Mouse (Mus musculus): ENCODE data around the gene Hist1h4a. TPM values are rescaled to one million over a fixed set of nuclear protein-coding genes. Genes with fewer than 3 reads are reported as not detected.
A peak's percentile ranks its signal among the peaks of the same experiment; 100 is the strongest.

Hist1h4a gene
- polyA plus RNA-seq, 2 experiments = 0.84 to 16.1 TPM

GRCm38 (mm10) chr13:23732156-23732804, 28.8 kb downstream of the Hist1h4a start:
- Histone ChIP-seq H3K27ac (replicated peaks; ENCODE audit: low read depth, low read length) (no peak overlapping the region), H3K36me3 (ENCODE audit: control insufficient read depth, insufficient read depth, low read length) (no peaks in the 10 kb centered on the region), H3K4me2 (replicated peaks; ENCODE audit: low read depth, low read length, severe bottlenecking) (no peak overlapping the region), H3K4me3 (replicated peaks; ENCODE audit: low read length) (no peak overlapping the region), H3K9me3 (ENCODE audit: control insufficient read depth, low read length) (no peaks in the 10 kb centered on the region), H3K4me1 (ENCODE audit: control insufficient read depth, insufficient read depth, low read length) (no peaks in the 10 kb centered on the region), H3K9ac (ENCODE audit: low read depth, low read length, severe bottlenecking) (no peak overlapping the region), H3K27me3 (ENCODE audit: control insufficient read depth, insufficient read depth, low read length) (no peaks in the 10 kb centered on the region)
- DNase-seq (ENCODE audit: low spot score) (peak; percentile 74), ATAC-seq (ENCODE audit: low FRiP score, low read depth) (peak; percentile 50; the same call in 1 of the 2 replicates)
- WGBS = 26% methylated on average over 8 of the region's 8 CpGs
- no peak for TF ChIP-seq POLR2A (IDR thresholded peaks at IDR 0.05; ENCODE audit: borderline replicate concordance, extremely low read depth, insufficient read depth, insufficient read length)

GRCm38 (mm10) chr13:23730479-23730878, 30.6 kb downstream of the Hist1h4a start:
- no peaks in the 10 kb centered on the region for H3K9me3 ChIP-seq (ENCODE audit: control insufficient read depth, low read length)
- H3K4me1 ChIP-seq (ENCODE audit: control insufficient read depth, insufficient read depth, low read length) = no peaks in the 10 kb centered on the region
- no peak overlapping the region for H3K4me3 ChIP-seq (replicated peaks; ENCODE audit: low read length)
- no peak overlapping the region for H3K4me2 ChIP-seq (replicated peaks; ENCODE audit: low read depth, low read length, severe bottlenecking)
- H3K27ac ChIP-seq (replicated peaks; ENCODE audit: low read depth, low read length) = no peak overlapping the region
- no peak for DNase-seq (ENCODE audit: low spot score)
- no peak overlapping the region for H3K9ac ChIP-seq (ENCODE audit: low read depth, low read length, severe bottlenecking)
- no peaks in the 10 kb centered on the region for H3K36me3 ChIP-seq (ENCODE audit: control insufficient read depth, insufficient read depth, low read length)
- WGBS = 42% methylated on average over 8 of the region's 8 CpGs
- no peaks in the 10 kb centered on the region for H3K27me3 ChIP-seq (ENCODE audit: control insufficient read depth, insufficient read depth, low read length)
- TF ChIP-seq POLR2A (IDR thresholded peaks at IDR 0.05; ENCODE audit: borderline replicate concordance, extremely low read depth, insufficient read depth, insufficient read length) = no peak
- no peak for ATAC-seq (ENCODE audit: low FRiP score, low read depth)

GRCm38 (mm10) chr13:23729706-23730105, 31.3 kb downstream of the Hist1h4a start:
- Histone ChIP-seq H3K9ac (ENCODE audit: low read depth, low read length, severe bottlenecking) (no peak overlapping the region), H3K4me3 (replicated peaks; ENCODE audit: low read length) (no peak overlapping the region), H3K4me1 (ENCODE audit: control insufficient read depth, insufficient read depth, low read length) (no peaks in the 10 kb centered on the region), H3K27ac (replicated peaks; ENCODE audit: low read depth, low read length) (no peak overlapping the region), H3K36me3 (ENCODE audit: control insufficient read depth, insufficient read depth, low read length) (no peaks in the 10 kb centered on the region), H3K4me2 (replicated peaks; ENCODE audit: low read depth, low read length, severe bottlenecking) (no peak overlapping the region), H3K9me3 (ENCODE audit: control insufficient read depth, low read length) (no peaks in the 10 kb centered on the region), H3K27me3 (ENCODE audit: control insufficient read depth, insufficient read depth, low read length) (no peaks in the 10 kb centered on the region)
- 90% methylated on average over 5 of the region's 5 CpGs for WGBS
- TF ChIP-seq POLR2A (IDR thresholded peaks at IDR 0.05; ENCODE audit: borderline replicate concordance, extremely low read depth, insufficient read depth, insufficient read length) = no peak
- no peak for DNase-seq (ENCODE audit: low spot score)
- no peak for ATAC-seq (ENCODE audit: low FRiP score, low read depth)

GRCm38 (mm10) chr13:23729192-23729525, 31.9 kb downstream of the Hist1h4a start:
- no peak for TF ChIP-seq POLR2A (IDR thresholded peaks at IDR 0.05; ENCODE audit: borderline replicate concordance, extremely low read depth, insufficient read depth, insufficient read length)
- Histone ChIP-seq H3K4me1 (ENCODE audit: control insufficient read depth, insufficient read depth, low read length) (no peaks in the 10 kb centered on the region), H3K4me3 (replicated peaks; ENCODE audit: low read length) (no peak overlapping the region), H3K27me3 (ENCODE audit: control insufficient read depth, insufficient read depth, low read length) (no peaks in the 10 kb centered on the region), H3K27ac (replicated peaks; ENCODE audit: low read depth, low read length) (no peak overlapping the region), H3K4me2 (replicated peaks; ENCODE audit: low read depth, low read length, severe bottlenecking) (no peak overlapping the region), H3K9me3 (ENCODE audit: control insufficient read depth, low read length) (no peaks in the 10 kb centered on the region), H3K36me3 (ENCODE audit: control insufficient read depth, insufficient read depth, low read length) (no peaks in the 10 kb centered on the region), H3K9ac (ENCODE audit: low read depth, low read length, severe bottlenecking) (no peak overlapping the region)
- no peak for DNase-seq (ENCODE audit: low spot score)
- ATAC-seq (ENCODE audit: low FRiP score, low read depth) = no peak
- 96% methylated on average over 9 of the region's 9 CpGs for WGBS

- Histone ChIP-seq H3K4me3 (replicated peaks; ENCODE audit: low read length) (no peak overlapping the region), H3K4me1 (ENCODE audit: control insufficient read depth, insufficient read depth, low read length) (no peaks in the 10 kb centered on the region), H3K9me3 (ENCODE audit: control insufficient read depth, low read length) (no peaks in the 10 kb centered on the region), H3K27ac (replicated peaks; ENCODE audit: low read depth, low read length) (no peak overlapping the region), H3K9ac (ENCODE audit: low read depth, low read length, severe bottlenecking) (no peak overlapping the region), H3K4me2 (replicated peaks; ENCODE audit: low read depth, low read length, severe bottlenecking) (no peak overlapping the region), H3K27me3 (ENCODE audit: control insufficient read depth, insufficient read depth, low read length) (no peaks in the 10 kb centered on the region), H3K36me3 (ENCODE audit: control insufficient read depth, insufficient read depth, low read length) (no peaks in the 10 kb centered on the region)
- ATAC-seq (ENCODE audit: low FRiP score, low read depth) (no peak), DNase-seq (ENCODE audit: low spot score) (no peak)
- TF ChIP-seq POLR2A (IDR thresholded peaks at IDR 0.05; ENCODE audit: borderline replicate concordance, extremely low read depth, insufficient read depth, insufficient read length) = no peak
- WGBS = 93% methylated on average over 18 of the region's 18 CpGs
Measured at GRCm38 (mm10) chr13:23728472-23729191, 32.4 kb downstream of the Hist1h4a start.

Data from limb, embryonic 14.5 days (tissue).